Mouse (Mus musculus): ENCODE measurements around the gene Suclg1.

- TF ChIP-seq CTCF (IDR thresholded peaks at IDR 0.05; ENCODE audit: control insufficient read depth, insufficient read depth, insufficient read length): no peak
- no peak for TF ChIP-seq MAX (IDR thresholded peaks at IDR 0.05)
These were observed 25.2 kb upstream of the Suclg1 start for GRCm38 (mm10) chr6:73222841-73223526.
